Mouse (Mus musculus) heart, embryonic 10.5 days (tissue): ENCODE results near the gene D630039A03Rik. TPM values are rescaled to one million over a fixed set of nuclear protein-coding genes. Genes with fewer than 3 reads are reported as not detected.

Experiments used
- DNase-seq: peaks from one replicate; pipeline ENCODE4 v3.0.0-alpha.2; 2017; ENCODE audit warnings: low spot score
- H3K27ac ChIP-seq: fragments of 300-500 bp; sonication (generic); 2 replicates; pipeline ENCODE4 v1.5.1; 2016; ENCODE audit warnings: mild to moderate bottlenecking
- H3K27me3 ChIP-seq: fragments of 300-500 bp; sonication (generic); 2 replicates; pipeline ENCODE4 v1.6.1; 2016; ENCODE audit warnings: mild to moderate bottlenecking; ENCODE audit not compliant: poor library complexity, insufficient read depth, severe bottlenecking
- H3K36me3 ChIP-seq: fragments of 300-500 bp; sonication (generic); 2 replicates; pipeline ENCODE4 v1.6.1; 2016; ENCODE audit warnings: mild to moderate bottlenecking, moderate library complexity
- H3K4me1 ChIP-seq: fragments of 300-500 bp; sonication (generic); 2 replicates; pipeline ENCODE4 v1.6.1; 2016; ENCODE audit warnings: mild to moderate bottlenecking
- H3K4me3 ChIP-seq: fragments of 300-500 bp; sonication (generic); 2 replicates; pipeline ENCODE4 v1.5.1; 2016; ENCODE audit warnings: mild to moderate bottlenecking, moderate library complexity
- H3K9me3 ChIP-seq: fragments of 300-500 bp; sonication (generic); 2 replicates; pipeline ENCODE4 v1.6.1; 2016; ENCODE audit warnings: mild to moderate bottlenecking, moderate library complexity
- WGBS: fragments of 180-500 bp; shearing (Covaris S2); methylation state at CpG from one replicate; pipeline ENCODE4 v1.1.7; 2016; 5-methylcytosine and 5-hydroxymethylcytosine counted together
- polyA plus RNA-seq: library from polyadenylated mRNA; unstranded; fragments of >200 nt; fragmentation: Nextera tagmentation; extraction: Ambion mirVana; gene quantifications from 2 replicates; pipeline ENCODE4 v1.2.1, GENCODE M21; 2016

The D630039A03Rik gene
- polyA plus RNA-seq, 1 experiment from 2014 or later, result 0.28 TPM

GRCm38 (mm10) chr4:57879137-57879536, 37.0 kb downstream of the D630039A03Rik start:
- DNase-seq, result peak; percentile 56

GRCm38 (mm10) chr4:57867454-57867853, 48.6 kb downstream of the D630039A03Rik start:
- Histone ChIP-seq H3K4me1 (peaks cover 20% of the 10 kb centered on the region; the same call in 1 of the 2 replicates), H3K4me3 (no peak overlapping the region), H3K27me3 (no peaks in the 10 kb centered on the region), H3K36me3 (peaks cover 11% of the 10 kb centered on the region; the same call in 1 of the 2 replicates), H3K9me3 (no peaks in the 10 kb centered on the region), H3K27ac (no peak overlapping the region)
- WGBS, result 65% methylated on average over 10 of the region's 10 CpGs
- peak; percentile 67 for DNase-seq

More at GRCm38 (mm10) chr4:57879137-57879536, 37.0 kb downstream of the D630039A03Rik start:
- H3K9me3 ChIP-seq, result no peaks in the 10 kb centered on the region
- H3K4me1 ChIP-seq, result peaks cover 19% of the 10 kb centered on the region
- peaks cover 3% of the 10 kb centered on the region; the same call in 1 of the 2 replicates for H3K36me3 ChIP-seq
- no peak overlapping the region for H3K4me3 ChIP-seq
- WGBS, result 86% methylated on average over 5 of the region's 5 CpGs
- no peak overlapping the region for H3K27ac ChIP-seq
- H3K27me3 ChIP-seq, result no peaks in the 10 kb centered on the region

- peak overlapping the region; percentile 4; the same call in 1 of the 2 replicates for H3K27ac ChIP-seq
- DNase-seq, result peak; percentile 65
- peaks cover 20% of the 10 kb centered on the region; the same call in 1 of the 2 replicates for H3K4me1 ChIP-seq
- peaks cover 11% of the 10 kb centered on the region; the same call in 1 of the 2 replicates for H3K36me3 ChIP-seq
- H3K9me3 ChIP-seq, result no peaks in the 10 kb centered on the region
- H3K27me3 ChIP-seq, result no peaks in the 10 kb centered on the region
- WGBS, result 68% methylated on average over 9 of the region's 9 CpGs
- H3K4me3 ChIP-seq, result no peak overlapping the region
Measured at GRCm38 (mm10) chr4:57866990-57867389, 49.1 kb downstream of the D630039A03Rik start.

- Histone ChIP-seq H3K27ac (no peak overlapping the region), H3K27me3 (no peaks in the 10 kb centered on the region), H3K36me3 (peaks cover 13% of the 10 kb centered on the region; the same call in 1 of the 2 replicates), H3K4me1 (peaks cover 23% of the 10 kb centered on the region; the same call in 1 of the 2 replicates), H3K9me3 (no peaks in the 10 kb centered on the region), H3K4me3 (no peak overlapping the region)
- DNase-seq, result peak; percentile 71
- 28% methylated on average over 2 of the region's 2 CpGs for WGBS
Measured at GRCm38 (mm10) chr4:57866088-57866487, 50.0 kb downstream of the D630039A03Rik start.

- H3K36me3 ChIP-seq, result peaks cover 34% of the 10 kb centered on the region
- no peak overlapping the region for H3K27ac ChIP-seq
- H3K4me1 ChIP-seq, result peaks cover 37% of the 10 kb centered on the region
- WGBS, result 84% methylated on average over 9 of the region's 9 CpGs
- no peaks in the 10 kb centered on the region for H3K9me3 ChIP-seq
- no peaks in the 10 kb centered on the region for H3K27me3 ChIP-seq
- no peak overlapping the region for H3K4me3 ChIP-seq
- peak; percentile 35 for DNase-seq
Measured at GRCm38 (mm10) chr4:57862269-57862986, 53.7 kb downstream of the D630039A03Rik start.

GRCm38 (mm10) chr4:57861856-57862255, 54.2 kb downstream of the D630039A03Rik start:
- Histone ChIP-seq H3K36me3 (peaks cover 39% of the 10 kb centered on the region), H3K9me3 (no peaks in the 10 kb centered on the region), H3K27me3 (no peaks in the 10 kb centered on the region), H3K4me3 (no peak overlapping the region), H3K4me1 (peaks cover 33% of the 10 kb centered on the region), H3K27ac (no peak overlapping the region)
- 87% methylated on average over 8 of the region's 8 CpGs for whole genome bisulfite sequencing
- DNase-seq, result peak; percentile 56

DNA sequence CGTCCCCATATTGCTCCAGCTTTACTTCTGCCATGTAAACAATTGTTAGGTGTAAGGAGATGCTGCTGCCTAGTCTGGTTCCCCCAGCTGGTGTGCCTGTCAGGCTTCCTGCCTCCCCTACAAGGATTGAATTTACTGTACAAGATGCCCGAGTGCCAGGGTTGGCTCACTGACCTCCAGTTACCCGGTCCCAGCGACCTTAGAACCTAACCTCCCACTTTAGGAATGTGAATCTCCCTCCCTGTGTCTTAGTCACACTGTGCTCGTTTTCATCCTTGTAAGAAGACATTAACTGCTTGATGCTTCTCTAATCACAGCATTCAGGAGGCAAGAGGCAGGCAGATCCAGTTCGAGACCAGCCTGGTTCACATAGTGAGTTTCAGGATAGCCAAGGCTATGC, 54.9 kb downstream of the D630039A03Rik start:
- H3K4me1 ChIP-seq, result peaks cover 26% of the 10 kb centered on the region
- 71% methylated on average over 6 of the region's 6 CpGs for WGBS

DNA sequence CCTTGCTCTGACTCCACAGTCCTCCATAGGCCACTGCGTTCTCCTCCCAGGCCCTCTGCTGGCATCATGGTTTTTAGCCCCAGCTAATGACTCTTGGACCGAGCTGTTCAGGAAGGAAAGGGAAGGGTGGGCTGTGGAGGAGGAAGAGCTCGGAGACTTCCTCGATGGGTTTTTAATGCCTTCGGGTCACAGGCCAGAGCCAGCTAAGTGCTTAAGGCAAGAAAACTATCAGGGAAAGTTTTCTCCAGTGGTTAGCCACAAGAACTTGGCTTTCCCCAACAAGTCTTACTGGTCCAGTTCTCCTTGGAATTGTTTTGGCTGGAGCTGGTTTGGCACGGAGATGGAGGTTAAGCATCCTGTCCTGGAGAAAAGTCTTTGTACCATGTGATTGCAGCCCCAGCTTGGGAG, 55.9 kb downstream of the D630039A03Rik start:
- H3K4me3 ChIP-seq, result no peak overlapping the region
- no peaks in the 10 kb centered on the region for H3K27me3 ChIP-seq
- peaks cover 54% of the 10 kb centered on the region for H3K36me3 ChIP-seq
- H3K9me3 ChIP-seq, result no peaks in the 10 kb centered on the region
- no peak overlapping the region for H3K27ac ChIP-seq
- peak; percentile 46 for DNase-seq
- WGBS, result 80% methylated on average over 6 of the region's 6 CpGs
- peaks cover 19% of the 10 kb centered on the region for H3K4me1 ChIP-seq

More for the DNA sequence above, 54.9 kb downstream of the D630039A03Rik start:
- H3K36me3 ChIP-seq, result peaks cover 44% of the 10 kb centered on the region
- H3K27ac ChIP-seq, result no peak overlapping the region
- H3K9me3 ChIP-seq, result no peaks in the 10 kb centered on the region
- H3K27me3 ChIP-seq, result no peaks in the 10 kb centered on the region
- DNase-seq, result peak; percentile 48
- H3K4me3 ChIP-seq, result no peak overlapping the region

Other genes starting within 250 kb of the D630039A03Rik start
- 30.1 and 39.6 TPM in 2 replicates for gene Akap2, start 198.6 kb downstream of the D630039A03Rik start, polyA plus RNA-seq
- gene Txn1, start 40.1 kb upstream of the D630039A03Rik start, polyA plus RNA-seq, result 320 and 354 TPM in 2 replicates
- gene Txndc8, start 92.8 kb upstream of the D630039A03Rik start, polyA plus RNA-seq, result not detected in 2 replicates